Mouse (Mus musculus): Measurements from ENCODE around the gene Gm4894. TPM values are rescaled to one million over a fixed set of nuclear protein-coding genes. Genes with fewer than 3 reads are reported as not detected.

Gm4894 gene
- total RNA-seq (2021), result not detected
- long read RNA-seq, experiment 1, result 0 reads
- long read RNA-seq, experiment 2, result 0 reads

DNA sequence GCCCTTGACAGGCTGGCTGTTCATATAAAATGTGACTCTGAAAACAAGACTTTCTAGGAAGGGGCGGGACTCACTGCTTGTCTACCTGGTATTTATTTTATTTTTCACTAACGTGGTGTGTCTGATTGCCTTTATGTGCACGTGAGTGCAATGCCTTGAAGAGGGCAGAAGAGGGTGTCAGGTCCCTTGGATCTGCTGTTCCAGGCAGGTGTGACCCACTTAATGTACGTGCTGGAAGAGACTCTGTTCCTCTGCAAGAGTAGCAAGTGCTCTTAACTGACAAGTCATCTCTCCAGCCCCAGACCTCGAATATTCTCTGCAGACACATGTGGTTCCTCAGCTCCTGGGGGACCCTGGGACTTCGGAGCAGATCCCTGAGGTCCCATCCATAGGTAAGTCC lies at the start of gene Gm4894:
Gene Gm4894, plus strand, starts transcription at position 301 of the 400 bp plus-strand sequence.
- no peak for DNase-seq (ENCODE audit: low spot score in 2 of 2)
- H3K4me3 ChIP-seq, result no peak within 1 kb of the TSS
- no peak within 1 kb of the TSS for H3K27ac ChIP-seq
- no peak for TF ChIP-seq CTCF (conservative IDR thresholded peaks at IDR 0.05)

GRCm38 (mm10) chr9:49206331-49206730 lies 44.0 kb upstream of the Gm4894 start:
- no peak for TF ChIP-seq CTCF (conservative IDR thresholded peaks at IDR 0.05)
- no peak overlapping the region for H3K27ac ChIP-seq
- H3K4me3 ChIP-seq, result no peak overlapping the region
- DNase-seq (ENCODE audit: low spot score in 2 of 2), result peak; percentile 10 to 23

- TF ChIP-seq CTCF (conservative IDR thresholded peaks at IDR 0.05), result no peak
- DNase-seq (ENCODE audit: low spot score in 2 of 2), result peak in 1 of 2 experiments; percentile 22
- Histone ChIP-seq H3K4me3 (no peak overlapping the region), H3K27ac (no peak overlapping the region)
Observed at GRCm38 (mm10) chr9:49211493-49211892, 38.8 kb upstream of the Gm4894 start.

- TF ChIP-seq CTCF (conservative IDR thresholded peaks at IDR 0.05), result no peak
- Histone ChIP-seq H3K4me3 (no peak overlapping the region), H3K27ac (no peak overlapping the region)
- no peak for DNase-seq (ENCODE audit: low spot score in 2 of 2)
Observed at GRCm38 (mm10) chr9:49214734-49215133, 35.6 kb upstream of the Gm4894 start.

GRCm38 (mm10) chr9:49217626-49218607 lies 32.4 kb upstream of the Gm4894 start:
- Histone ChIP-seq H3K27ac (no peak overlapping the region), H3K4me3 (no peak overlapping the region)
- TF ChIP-seq CTCF (conservative IDR thresholded peaks at IDR 0.05), result no peak
- DNase-seq (ENCODE audit: low spot score in 2 of 2), result no peak

DNA sequence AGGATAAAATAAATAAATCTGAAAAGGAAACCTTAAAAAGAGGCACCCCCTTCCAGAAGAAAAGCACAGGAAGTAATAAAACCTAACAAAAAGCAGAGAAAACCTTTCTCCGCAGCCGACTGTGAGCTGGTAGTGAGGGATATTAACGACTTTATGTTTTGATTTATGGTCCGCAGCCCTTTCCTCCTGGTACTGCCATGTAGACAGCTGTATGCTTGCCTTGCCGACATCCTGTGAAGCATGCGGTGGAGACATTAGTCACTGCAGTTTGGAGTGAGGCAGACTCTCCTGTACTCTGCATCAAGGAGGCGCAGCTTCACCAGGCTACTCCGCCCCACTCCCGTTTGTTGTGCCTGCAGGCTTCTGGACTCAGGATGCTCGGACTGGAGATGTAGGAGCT lies 25.8 kb upstream of the Gm4894 start:
- H3K27ac ChIP-seq, result no peak overlapping the region
- TF ChIP-seq CTCF (conservative IDR thresholded peaks at IDR 0.05), result no peak
- no peak for DNase-seq (ENCODE audit: low spot score in 2 of 2)
- no peak overlapping the region for H3K4me3 ChIP-seq

DNA sequence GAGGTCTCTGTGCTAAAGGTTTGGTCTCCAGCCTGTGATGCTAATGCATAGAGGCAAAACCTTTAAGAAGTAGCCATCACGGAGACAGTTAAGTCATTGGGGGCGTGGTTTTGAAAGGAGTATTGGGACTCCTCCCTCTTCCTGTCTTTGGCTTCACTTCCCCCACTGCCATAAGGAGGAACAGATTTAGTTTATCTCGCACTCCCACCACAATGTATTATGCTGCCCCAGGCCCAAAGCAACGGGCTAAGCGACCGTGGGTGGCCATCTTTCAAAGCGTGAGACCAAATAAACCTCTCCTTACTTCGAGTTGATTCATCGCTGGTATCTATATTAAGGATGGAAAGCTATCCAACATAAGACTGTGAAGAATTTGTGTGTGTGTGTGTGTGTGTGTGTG lies 22.9 kb upstream of the Gm4894 start:
- no peak for TF ChIP-seq CTCF (conservative IDR thresholded peaks at IDR 0.05)
- peak; percentile 27 to 44 for DNase-seq (ENCODE audit: low spot score in 2 of 2)
- Histone ChIP-seq H3K27ac (no peak overlapping the region), H3K4me3 (no peak overlapping the region)

DNA sequence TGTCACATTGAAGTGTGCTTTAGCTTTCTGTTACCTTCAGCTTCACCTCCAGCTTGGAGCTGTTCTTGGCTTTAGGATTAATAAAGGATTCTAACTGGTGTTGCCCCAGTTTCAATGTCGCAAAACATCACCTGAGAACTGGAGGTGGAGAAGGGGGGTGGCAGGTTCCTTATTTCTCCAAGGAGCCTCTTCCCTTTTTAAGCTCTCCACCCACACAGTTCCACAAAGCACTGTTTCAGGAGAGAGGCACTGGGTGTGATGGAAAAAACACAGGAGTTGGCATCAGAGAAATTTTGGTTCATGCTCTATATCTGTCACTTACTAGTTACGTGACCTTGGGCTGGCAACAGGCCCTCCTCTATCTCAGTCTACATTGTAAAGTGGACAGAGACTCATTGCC lies 21.3 kb upstream of the Gm4894 start:
- no peak for DNase-seq (ENCODE audit: low spot score in 2 of 2)
- no peak overlapping the region for H3K27ac ChIP-seq

DNA sequence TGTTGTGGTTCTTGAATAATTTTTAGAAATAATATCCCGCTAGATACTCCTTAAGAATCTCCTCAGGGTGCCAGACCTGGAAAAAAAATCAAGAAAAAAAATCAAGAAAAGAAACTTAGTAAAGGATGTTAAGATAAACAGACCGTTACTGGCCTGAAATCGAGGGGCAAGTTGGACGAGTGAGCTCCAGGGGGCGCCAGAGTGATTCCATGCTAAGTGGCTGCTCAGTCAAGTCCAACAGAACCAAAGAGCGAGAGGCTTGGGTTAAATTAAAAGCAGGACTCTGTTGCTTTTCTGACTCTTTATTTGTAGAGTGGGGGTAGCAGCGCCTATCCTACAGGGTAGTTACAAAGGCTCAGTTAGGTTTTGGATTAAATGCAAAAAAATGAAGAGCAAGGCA lies 3.5 kb upstream of the Gm4894 start:
- peak; percentile 37 to 80 for DNase-seq (ENCODE audit: low spot score in 2 of 2)
- no peak overlapping the region for H3K27ac ChIP-seq
- peak; percentile 90 for TF ChIP-seq CTCF (conservative IDR thresholded peaks at IDR 0.05)
- H3K4me3 ChIP-seq, result no peak overlapping the region

More for the DNA sequence above, 21.3 kb upstream of the Gm4894 start:
- no peak for TF ChIP-seq CTCF (conservative IDR thresholded peaks at IDR 0.05)
- H3K4me3 ChIP-seq, result no peak overlapping the region

DNA sequence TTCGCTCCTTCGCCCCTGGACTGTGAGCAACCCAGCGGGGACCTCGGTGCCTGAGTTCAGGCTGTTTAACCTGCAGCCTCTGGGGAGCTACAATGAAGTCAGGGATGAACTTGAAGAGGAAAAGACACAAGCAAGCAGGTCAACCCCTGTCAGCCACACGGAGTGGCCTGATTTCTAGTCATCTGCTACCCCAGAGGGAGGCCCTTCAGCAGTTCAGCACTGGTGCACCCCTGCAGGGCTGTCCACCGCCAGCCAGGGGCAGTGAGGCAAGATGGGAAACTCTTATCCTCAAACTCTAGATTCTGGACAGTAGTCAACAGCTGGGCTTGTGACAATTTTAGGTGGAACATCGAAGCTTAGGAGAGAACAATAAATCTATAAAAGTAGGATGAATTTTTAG lies 18.6 kb downstream of the Gm4894 start:
- no peak for TF ChIP-seq CTCF (conservative IDR thresholded peaks at IDR 0.05)
- no peak for DNase-seq (ENCODE audit: low spot score in 2 of 2)
- H3K4me3 ChIP-seq, result no peak overlapping the region
- no peak overlapping the region for H3K27ac ChIP-seq

- no peak overlapping the region for H3K4me3 ChIP-seq
- no peak for TF ChIP-seq CTCF (conservative IDR thresholded peaks at IDR 0.05)
- no peak overlapping the region for H3K27ac ChIP-seq
- peak; percentile 9 to 28 for DNase-seq (ENCODE audit: low spot score in 2 of 2)
Observed at GRCm38 (mm10) chr9:49273566-49273965, 23.2 kb downstream of the Gm4894 start.

DNA sequence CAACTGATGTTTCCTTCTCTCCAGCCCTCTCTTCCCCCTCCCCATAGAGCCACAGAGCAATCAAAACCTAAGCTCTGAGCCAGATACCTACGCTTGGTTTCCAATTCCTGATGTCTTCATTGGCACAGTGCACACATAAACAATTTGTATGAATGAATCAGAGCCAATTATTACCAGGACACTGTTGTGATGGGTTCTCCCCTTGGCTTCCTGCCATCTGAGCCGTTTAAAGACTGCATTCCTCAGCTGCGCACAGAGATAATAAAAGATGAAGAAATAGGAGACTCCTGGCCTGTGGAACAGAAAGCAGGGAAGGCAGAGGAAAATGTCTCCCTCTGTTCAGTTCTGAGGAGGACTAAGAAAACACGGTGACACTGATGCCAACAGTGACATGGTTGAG lies 25.6 kb downstream of the Gm4894 start:
- Histone ChIP-seq H3K27ac (no peak overlapping the region), H3K4me3 (no peak overlapping the region)
- DNase-seq (ENCODE audit: low spot score in 2 of 2), result peak; percentile 11 to 26
- no peak for TF ChIP-seq CTCF (conservative IDR thresholded peaks at IDR 0.05)

GRCm38 (mm10) chr9:49276542-49277334 lies 26.4 kb downstream of the Gm4894 start:
- no peak for TF ChIP-seq CTCF (conservative IDR thresholded peaks at IDR 0.05)
- H3K27ac ChIP-seq, result no peak overlapping the region
- no peak for DNase-seq (ENCODE audit: low spot score in 2 of 2)
- no peak overlapping the region for H3K4me3 ChIP-seq
